Comparison of ENCODE assay signal across 10 mouse cellular contexts in genomic region chr16:57438288-57438685, GRCm38 (mm10).
DNase-seq lines count a peak whose midpoint lies in the region; ATAC-seq and TF ChIP-seq lines count a peak whose summit lies in the region.
"Had no signal": no experiment of that assay in that cellular context is flagged by ENCODE, and none has a peak within 500 bp of the region (broad histone marks: within the 10 kb centered on the region; RNA-seq: fewer than 3 reads in every experiment).

No protein-coding gene starts in this region.

- H3K9me3 ChIP-seq in lung, embryonic 14.5 days (ENCODE audit: low read depth, low read length): no peaks in the 10 kb centered on the region
- H3K9me3 ChIP-seq in forebrain, embryonic 15.5 days: no peaks in the 10 kb centered on the region
- no peaks in the 10 kb centered on the region for H3K9me3 ChIP-seq in neural tube, embryonic 14.5 days (ENCODE audit: control insufficient read depth, low read length)
- no peaks in the 10 kb centered on the region for H3K9me3 ChIP-seq in liver, embryonic 12.5 days (replicated peaks)
- H3K9me3 ChIP-seq in kidney, embryonic 14.5 days (ENCODE audit: control insufficient read depth, low read length): no peaks in the 10 kb centered on the region

- H3K27ac ChIP-seq in lung, embryonic 14.5 days (ENCODE audit: low read depth): no peak overlapping the region; the same call in 1 of the 2 replicates
- 0 out of 2 replicates have a peak overlapping the region, but pooled peaks have one; percentile 27 for H3K27ac ChIP-seq in forebrain, embryonic 15.5 days (replicated peaks)
- H3K27ac ChIP-seq in neural tube, embryonic 14.5 days (ENCODE audit: low read depth, low read length): no peak overlapping the region
- no peak overlapping the region for H3K27ac ChIP-seq in liver, embryonic 12.5 days
- no peak overlapping the region; the same call in 1 of the 2 replicates for H3K27ac ChIP-seq in kidney, embryonic 14.5 days (ENCODE audit: low read depth, low read length)

- WGBS in lung, embryonic 14.5 days: 53% methylated on average over 5 of the region's 5 CpGs
- WGBS in forebrain, embryonic 15.5 days: 36% methylated on average over 5 of the region's 5 CpGs
- WGBS in neural tube, embryonic 14.5 days: 65% methylated on average over 5 of the region's 5 CpGs
- WGBS in liver, embryonic 12.5 days (ENCODE audit: insufficient replicate concordance): 78% methylated on average over 5 of the region's 5 CpGs
- 63% methylated on average over 5 of the region's 5 CpGs for WGBS in kidney, embryonic 14.5 days

- no peak for DNase-seq in lung, embryonic 14.5 days
- DNase-seq in lung, postnatal 36 days: no peak
- DNase-seq in brain, adult 2 months (ENCODE audit: low read depth, low spot score): peak; percentile 12
- DNase-seq in urinary bladder, postnatal 4 days (ENCODE audit: low spot score in 2 of 2): no peak
- DNase-seq: adrenal gland, postnatal 14 days; heart, postnatal 36 days had no signal

- no peak for TF ChIP-seq CTCF in lung, embryonic 14.5 days (IDR thresholded peaks at IDR 0.05; ENCODE audit: low read depth)

- H3K36me3 ChIP-seq in lung, embryonic 14.5 days (ENCODE audit: insufficient read depth): no peaks in the 10 kb centered on the region
- no peaks in the 10 kb centered on the region for H3K36me3 ChIP-seq in forebrain, embryonic 15.5 days
- no peaks in the 10 kb centered on the region for H3K36me3 ChIP-seq in neural tube, embryonic 14.5 days (ENCODE audit: control insufficient read depth, insufficient read depth, low read length)
- no peaks in the 10 kb centered on the region for H3K36me3 ChIP-seq in liver, embryonic 12.5 days
- no peaks in the 10 kb centered on the region for H3K36me3 ChIP-seq in kidney, embryonic 14.5 days (ENCODE audit: control insufficient read depth, insufficient read depth, low read length)

- no peaks in the 10 kb centered on the region for H3K27me3 ChIP-seq in lung, embryonic 14.5 days (ENCODE audit: insufficient read depth, low read length)
- H3K27me3 ChIP-seq in forebrain, embryonic 15.5 days: no peaks in the 10 kb centered on the region
- no peaks in the 10 kb centered on the region for H3K27me3 ChIP-seq in neural tube, embryonic 14.5 days (ENCODE audit: control insufficient read depth, insufficient read depth, low read length)
- H3K27me3 ChIP-seq in liver, embryonic 12.5 days (replicated peaks): no peaks in the 10 kb centered on the region
- no peaks in the 10 kb centered on the region for H3K27me3 ChIP-seq in kidney, embryonic 14.5 days (ENCODE audit: control insufficient read depth, insufficient read depth, low read length)

- H3K9ac ChIP-seq in lung, embryonic 14.5 days: no peak overlapping the region
- H3K9ac ChIP-seq in forebrain, embryonic 15.5 days (replicated peaks): no peak overlapping the region
- no peak overlapping the region for H3K9ac ChIP-seq in neural tube, embryonic 14.5 days (replicated peaks; ENCODE audit: low read depth, low read length)
- no peak overlapping the region for H3K9ac ChIP-seq in liver, embryonic 12.5 days
- no peak overlapping the region for H3K9ac ChIP-seq in kidney, embryonic 14.5 days (ENCODE audit: low read depth, low read length)

- H3K4me2 ChIP-seq in lung, embryonic 14.5 days: no peak overlapping the region
- no peak overlapping the region for H3K4me2 ChIP-seq in forebrain, embryonic 15.5 days (replicated peaks)
- no peak overlapping the region for H3K4me2 ChIP-seq in neural tube, embryonic 14.5 days (ENCODE audit: low read depth, low read length)
- no peak overlapping the region for H3K4me2 ChIP-seq in liver, embryonic 12.5 days
- no peak overlapping the region for H3K4me2 ChIP-seq in kidney, embryonic 14.5 days (replicated peaks; ENCODE audit: low read depth, low read length)

- H3K4me1 ChIP-seq in lung, embryonic 14.5 days (ENCODE audit: insufficient read depth): no peaks in the 10 kb centered on the region
- H3K4me1 ChIP-seq in forebrain, embryonic 15.5 days: peaks cover 26% of the 10 kb centered on the region
- H3K4me1 ChIP-seq in neural tube, embryonic 14.5 days (ENCODE audit: control insufficient read depth, insufficient read depth, low read length): no peaks in the 10 kb centered on the region; the same call in 1 of the 2 replicates
- 0 out of 2 replicates have a peak, but pooled peaks cover 2% of the 10 kb centered on the region for H3K4me1 ChIP-seq in liver, embryonic 12.5 days
- H3K4me1 ChIP-seq in kidney, embryonic 14.5 days (ENCODE audit: control insufficient read depth, insufficient read depth, low read length): 0 out of 2 replicates have a peak, but pooled peaks cover 3% of the 10 kb centered on the region

- H3K4me3 ChIP-seq in lung, embryonic 14.5 days (ENCODE audit: low read depth, low read length): no peak overlapping the region
- H3K4me3 ChIP-seq in forebrain, embryonic 15.5 days: no peak overlapping the region
- H3K4me3 ChIP-seq in neural tube, embryonic 14.5 days (ENCODE audit: low read depth, low read length): no peak overlapping the region
- H3K4me3 ChIP-seq in liver, embryonic 12.5 days: no peak overlapping the region
- H3K4me3 ChIP-seq in kidney, embryonic 14.5 days (ENCODE audit: low read length): no peak overlapping the region

- peak; percentile 28; the same call in 1 of the 2 replicates for ATAC-seq in lung, embryonic 14.5 days (ENCODE audit: insufficient read depth)
- ATAC-seq in forebrain, embryonic 15.5 days (replicated peaks): peak; percentile 78
- 0 out of 2 replicates have a peak, but pooled peaks have one; percentile 47 for ATAC-seq in neural tube, embryonic 14.5 days (ENCODE audit: low read depth)
- no peak for ATAC-seq in liver, embryonic 12.5 days
- ATAC-seq in kidney, embryonic 14.5 days (ENCODE audit: low FRiP score, low TSS enrichment): no peak

Comparison
In these comparisons a context has a peak if more than half of its experiments do, and no peak if none do; other contexts are left out.
1. ATAC-seq: peak in lung, embryonic 14.5 days (single experiment), forebrain, embryonic 15.5 days (single experiment) and neural tube, embryonic 14.5 days (single experiment); none in liver, embryonic 12.5 days (single experiment) and kidney, embryonic 14.5 days (single experiment).